ENCODE assay signal across 9 mouse cellular contexts in the genomic region with DNA sequence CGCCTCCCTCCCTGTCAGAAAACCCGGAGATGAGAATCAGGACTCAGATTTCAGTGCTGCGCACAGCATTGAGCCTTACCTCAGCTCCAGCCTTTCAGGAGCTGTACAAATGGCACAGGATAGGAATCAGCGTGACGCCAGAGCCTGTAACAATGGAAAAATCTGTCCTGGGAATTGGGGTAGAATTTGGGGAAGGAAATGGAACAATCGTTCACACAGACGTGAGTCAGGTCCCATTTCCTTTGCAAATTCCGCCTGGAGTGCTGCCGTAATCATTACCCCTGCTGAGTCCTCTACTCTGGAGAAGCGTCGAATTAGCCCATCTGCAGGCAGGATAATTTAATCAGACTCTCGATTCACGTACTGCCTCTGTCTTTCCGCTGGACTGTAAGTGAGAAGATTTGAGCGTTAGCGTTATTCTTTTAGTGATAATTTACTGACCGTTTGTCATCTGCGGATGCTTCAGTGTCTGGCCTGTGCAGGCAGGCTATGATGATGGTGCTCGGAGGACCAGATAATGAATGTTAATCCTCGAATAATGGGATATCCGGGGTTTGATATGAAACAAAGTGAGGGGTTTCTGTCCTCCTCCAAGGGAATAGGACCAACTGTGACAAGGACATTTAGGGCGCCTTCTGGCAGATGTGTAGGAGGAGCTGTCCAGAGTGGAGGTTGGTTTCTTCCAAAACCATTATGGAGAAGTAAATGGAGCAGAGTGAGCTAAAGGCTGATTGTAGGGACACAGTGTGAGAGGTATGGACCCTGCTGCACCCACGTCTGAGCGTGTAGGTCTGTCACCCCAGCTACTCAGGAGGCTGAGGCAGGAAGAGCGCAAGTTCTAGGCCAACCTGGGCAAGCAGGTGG. TPM values are rescaled to one million over a fixed set of nuclear protein-coding genes. Genes with fewer than 3 reads are reported as not detected.
DNase-seq lines count a peak whose midpoint lies in the region; ATAC-seq and TF ChIP-seq lines count a peak whose summit lies in the region.
"Had no signal": no experiment of that assay in that cellular context is flagged by ENCODE, and none has a peak within 500 bp of the region (broad histone marks: within the 10 kb centered on the region; RNA-seq: fewer than 3 reads in every experiment).

No protein-coding gene starts in this region.

- peaks cover 56% of the 10 kb centered on the region for H3K4me1 ChIP-seq in heart, embryonic 10.5 days
- peaks cover 10% of the 10 kb centered on the region; the same call in 1 of the 2 replicates for H3K4me1 ChIP-seq in kidney, embryonic 14.5 days (ENCODE audit: control insufficient read depth, insufficient read depth, low read length)
- H3K4me1 ChIP-seq in midbrain, embryonic 10.5 days = peaks cover 33% of the 10 kb centered on the region

- H3K4me3 ChIP-seq in heart, embryonic 10.5 days = peak overlapping the region; percentile 13; the same call in 1 of the 2 replicates
- H3K4me3 ChIP-seq in kidney, embryonic 14.5 days (ENCODE audit: low read length) = no peak overlapping the region
- peak overlapping the region; percentile 42 for H3K4me3 ChIP-seq in midbrain, embryonic 10.5 days
- H3K4me3 ChIP-seq: megakaryocyte, embryonic 14.5 days had no signal

- peak; percentile 84 for DNase-seq in ES-CJ7 (ENCODE audit: low read depth, low spot score)
- peak; percentile 87 for DNase-seq in brain, embryonic 14.5 days (ENCODE audit: low read depth)
- DNase-seq in heart, embryonic 10.5 days (ENCODE audit: low spot score) = no peak
- DNase-seq in midbrain, embryonic 10.5 days (ENCODE audit: low spot score) = peak; percentile 62
- no peak for DNase-seq in layer of hippocampus, adult 9-10 months (ENCODE audit: low spot score)
- DNase-seq in layer of hippocampus, postnatal 10 days (ENCODE audit: low spot score in 2 of 2) = no peak
- no peak for DNase-seq in spleen, postnatal 36 days (ENCODE audit: low spot score in 2 of 2)

- H3K27me3 ChIP-seq in heart, embryonic 10.5 days (ENCODE audit: insufficient read depth, poor library complexity, severe bottlenecking) = no peaks in the 10 kb centered on the region
- H3K27me3 ChIP-seq in kidney, embryonic 14.5 days (ENCODE audit: control insufficient read depth, insufficient read depth, low read length) = no peaks in the 10 kb centered on the region
- peaks cover 26% of the 10 kb centered on the region for H3K27me3 ChIP-seq in midbrain, embryonic 10.5 days (ENCODE audit: low read depth, poor library complexity, severe bottlenecking)
- H3K27me3 ChIP-seq: megakaryocyte, embryonic 14.5 days had no signal

- 40% methylated on average over 25 of the region's 25 CpGs for WGBS in heart, embryonic 10.5 days
- WGBS in kidney, embryonic 14.5 days = 33% methylated on average over 25 of the region's 25 CpGs
- 31% methylated on average over 25 of the region's 25 CpGs for WGBS in midbrain, embryonic 10.5 days

- peak overlapping the region; percentile 31 for H3K4me2 ChIP-seq in kidney, embryonic 14.5 days (replicated peaks; ENCODE audit: low read depth, low read length)

- no peak overlapping the region for H3K9ac ChIP-seq in kidney, embryonic 14.5 days (ENCODE audit: low read depth, low read length)

- peak overlapping the region; percentile 59 for H3K27ac ChIP-seq in heart, embryonic 10.5 days
- peak overlapping the region; percentile 62 for H3K27ac ChIP-seq in kidney, embryonic 14.5 days (ENCODE audit: low read depth, low read length)
- peak overlapping the region; percentile 60 for H3K27ac ChIP-seq in midbrain, embryonic 10.5 days (replicated peaks)

- TF ChIP-seq POLR2A in brain, embryonic 14.5 days (IDR thresholded peaks at IDR 0.05; ENCODE audit: borderline replicate concordance, extremely low read depth, insufficient read depth, insufficient read length, poor library complexity, severe bottlenecking) = no peak

- H3K36me3 ChIP-seq in heart, embryonic 10.5 days = peaks cover 6% of the 10 kb centered on the region; the same call in 1 of the 2 replicates
- no peaks in the 10 kb centered on the region for H3K36me3 ChIP-seq in kidney, embryonic 14.5 days (ENCODE audit: control insufficient read depth, insufficient read depth, low read length)
- H3K36me3 ChIP-seq in midbrain, embryonic 10.5 days = no peaks in the 10 kb centered on the region; the same call in 1 of the 2 replicates

- TF ChIP-seq CTCF in brain, embryonic 14.5 days (IDR thresholded peaks at IDR 0.05; ENCODE audit: borderline replicate concordance, extremely low read depth, insufficient read depth, insufficient read length) = no peak

- no peaks in the 10 kb centered on the region for H3K9me3 ChIP-seq in heart, embryonic 10.5 days
- H3K9me3 ChIP-seq in kidney, embryonic 14.5 days (ENCODE audit: control insufficient read depth, low read length) = no peaks in the 10 kb centered on the region
- H3K9me3 ChIP-seq in midbrain, embryonic 10.5 days (replicated peaks) = no peaks in the 10 kb centered on the region
- H3K9me3 ChIP-seq: megakaryocyte, embryonic 14.5 days had no signal

- peak; percentile 47; the same call in 1 of the 2 replicates for ATAC-seq in kidney, embryonic 14.5 days (ENCODE audit: low FRiP score, low TSS enrichment)

RNA-seq across cellular contexts. Expression of a gene that starts 52.3 kb away (rescaled TPM):
- 5.6 and 6.9 TPM in 2 replicates for polyA plus RNA-seq in brain, embryonic 14.5 days (2012; rRNA removed)
- 18.5 and 30.7 TPM in 2 replicates for polyA plus RNA-seq in heart, embryonic 10.5 days (2016; fragmentation: Nextera tagmentation; extraction: Ambion mirVana)
- 35.7 and 69.9 TPM in 2 replicates for polyA plus RNA-seq in kidney, embryonic 14.5 days (2014; fragmentation: Nextera tagmentation; extraction: Ambion mirVana)
- polyA plus RNA-seq in midbrain, embryonic 10.5 days (2016; fragmentation: Nextera tagmentation; extraction: Ambion mirVana) = 46.2 and 55.8 TPM in 2 replicates
- total RNA-seq in layer of hippocampus, postnatal 10 days (2021) = 1 to 10 TPM; 1.8 to 2.1 TPM

Comparison
In these comparisons a context has a peak if more than half of its experiments do, and no peak if none do; other contexts are left out.
1. DNase-seq: peak in ES-CJ7 (single experiment), brain, embryonic 14.5 days (single experiment) and midbrain, embryonic 10.5 days (single experiment); none in heart, embryonic 10.5 days (single experiment), layer of hippocampus, adult 9-10 months (single experiment), layer of hippocampus, postnatal 10 days (0 of 2) and spleen, postnatal 36 days (0 of 2).
2. Peak in every context shown above with its lines, with median percentiles within 50 percentile points of each other: H3K27ac ChIP-seq.